ENCODE assay signal across 8 mouse cellular contexts in genomic region chr1:164896211-164897145, GRCm38 (mm10). TPM values are rescaled to one million over a fixed set of nuclear protein-coding genes. Genes with fewer than 3 reads are reported as not detected.
DNase-seq lines count a peak whose midpoint lies in the region; ATAC-seq and TF ChIP-seq lines count a peak whose summit lies in the region.

No protein-coding gene starts in this region.

- no peaks in the 10 kb centered on the region for H3K36me3 ChIP-seq in liver, adult 2 months (ENCODE audit: control insufficient read depth, insufficient read depth, low read length)
- no peaks in the 10 kb centered on the region for H3K36me3 ChIP-seq in liver, embryonic 11.5 days (ENCODE audit: control insufficient read depth, insufficient read depth, low read length)
- no peaks in the 10 kb centered on the region for H3K36me3 ChIP-seq in intestine, embryonic 14.5 days (ENCODE audit: control insufficient read depth, insufficient read depth, low read length)
- no peaks in the 10 kb centered on the region for H3K36me3 ChIP-seq in midbrain, embryonic 10.5 days

- no peaks in the 10 kb centered on the region for H3K9me3 ChIP-seq in liver, embryonic 11.5 days (ENCODE audit: control insufficient read depth, low read length)
- H3K9me3 ChIP-seq in intestine, embryonic 14.5 days (ENCODE audit: control insufficient read depth, low read length) = no peaks in the 10 kb centered on the region
- H3K9me3 ChIP-seq in midbrain, embryonic 10.5 days (replicated peaks) = no peaks in the 10 kb centered on the region

- no peak for TF ChIP-seq CTCF in liver, adult 2 months (IDR thresholded peaks at IDR 0.05; ENCODE audit: low read depth, low read length)

- ATAC-seq in liver, embryonic 11.5 days (replicated peaks; ENCODE audit: low FRiP score) = no peak
- ATAC-seq in intestine, embryonic 14.5 days (replicated peaks; ENCODE audit: low FRiP score, low TSS enrichment, low read depth) = no peak

- intact Hi-C loops in gastrocnemius, postnatal 14 days (cut with DNase I; ENCODE audit: low total_unique reads) = no loop called here

- no peak for TF ChIP-seq POLR2A in liver, adult 2 months (IDR thresholded peaks at IDR 0.05; ENCODE audit: extremely low read depth, insufficient read depth, low read length)

- no peaks in the 10 kb centered on the region for H3K27me3 ChIP-seq in liver, adult 2 months (ENCODE audit: control insufficient read depth, insufficient read depth, low read length)
- 0 out of 2 replicates have a peak, but pooled peaks cover 2% of the 10 kb centered on the region for H3K27me3 ChIP-seq in liver, embryonic 11.5 days (replicated peaks; ENCODE audit: control insufficient read depth, insufficient read depth, low read length)
- H3K27me3 ChIP-seq in intestine, embryonic 14.5 days (replicated peaks; ENCODE audit: control insufficient read depth, insufficient read depth, low read length) = no peaks in the 10 kb centered on the region
- H3K27me3 ChIP-seq in midbrain, embryonic 10.5 days (ENCODE audit: low read depth, poor library complexity, severe bottlenecking) = peaks cover 21% of the 10 kb centered on the region

- H3K9ac ChIP-seq in liver, adult 2 months (ENCODE audit: low read depth, low read length) = no peak overlapping the region
- no peak overlapping the region for H3K9ac ChIP-seq in liver, embryonic 11.5 days (ENCODE audit: low read depth, low read length)
- no peak overlapping the region for H3K9ac ChIP-seq in intestine, embryonic 14.5 days (ENCODE audit: low read length)

- peak; percentile 46 for DNase-seq in liver, adult 2 months (ENCODE audit: extremely low read depth, low read depth, low spot score)
- no peak for DNase-seq in liver, embryonic 11.5 days (ENCODE audit: low spot score)
- DNase-seq in gastrocnemius, postnatal 14 days = peak; percentile 26
- peak; percentile 56 for DNase-seq in intestine, embryonic 14.5 days (ENCODE audit: low spot score)
- no peak for DNase-seq in midbrain, embryonic 10.5 days (ENCODE audit: low spot score)
- DNase-seq in frontal cortex, postnatal 10 days (ENCODE audit: low spot score in 2 of 2) = no peak
- no peak for DNase-seq in left cerebral cortex, adult 18-20 months (ENCODE audit: low spot score in 2 of 2)
- DNase-seq in urinary bladder, adult 2 months (ENCODE audit: low spot score) = no peak

- H3K4me2 ChIP-seq in liver, embryonic 11.5 days = no peak overlapping the region
- H3K4me2 ChIP-seq in intestine, embryonic 14.5 days (ENCODE audit: low read length) = no peak overlapping the region

- peaks cover 10% of the 10 kb centered on the region; the same call in 1 of the 2 replicates for H3K4me1 ChIP-seq in liver, adult 2 months (ENCODE audit: control insufficient read depth, insufficient read depth, low read length)
- peaks cover 18% of the 10 kb centered on the region for H3K4me1 ChIP-seq in liver, embryonic 11.5 days (replicated peaks; ENCODE audit: control insufficient read depth, insufficient read depth, low read length)
- H3K4me1 ChIP-seq in intestine, embryonic 14.5 days (replicated peaks; ENCODE audit: control insufficient read depth, insufficient read depth, low read length) = peaks cover 15% of the 10 kb centered on the region; the same call in 1 of the 2 replicates
- peaks cover 22% of the 10 kb centered on the region for H3K4me1 ChIP-seq in midbrain, embryonic 10.5 days

- no peak overlapping the region for H3K27ac ChIP-seq in liver, adult 2 months (replicated peaks; ENCODE audit: insufficient read depth, low read depth, low read length)
- H3K27ac ChIP-seq in liver, embryonic 11.5 days (ENCODE audit: low read depth, low read length) = no peak overlapping the region
- no peak overlapping the region for H3K27ac ChIP-seq in intestine, embryonic 14.5 days (ENCODE audit: low read depth)
- 0 out of 2 replicates have a peak overlapping the region, but pooled peaks have one; percentile 13 for H3K27ac ChIP-seq in midbrain, embryonic 10.5 days (replicated peaks)

- 62% methylated on average over 16 of the region's 16 CpGs for WGBS in liver, adult 2 months
- WGBS in liver, embryonic 11.5 days = 37% methylated on average over 16 of the region's 16 CpGs
- 45% methylated on average over 16 of the region's 16 CpGs for WGBS in intestine, embryonic 14.5 days
- WGBS in midbrain, embryonic 10.5 days = 73% methylated on average over 16 of the region's 16 CpGs

- no peak overlapping the region for H3K4me3 ChIP-seq in liver, adult 2 months (ENCODE audit: insufficient read depth, low read depth, low read length)
- no peak overlapping the region for H3K4me3 ChIP-seq in liver, embryonic 11.5 days (ENCODE audit: low read depth, low read length)
- H3K4me3 ChIP-seq in intestine, embryonic 14.5 days (ENCODE audit: low read depth, low read length) = no peak overlapping the region
- no peak overlapping the region for H3K4me3 ChIP-seq in midbrain, embryonic 10.5 days

- no peaks in the 10 kb centered on the region for H3K79me2 ChIP-seq in liver, adult 2 months (ENCODE audit: control insufficient read depth, insufficient read depth, low read length)

RNA-seq across cellular contexts. Expression of gene Xcl1, which starts 38.8 kb away (rescaled TPM):
- total RNA-seq in liver, adult 2 months (2014; rRNA removed) = 0.34 and 0.65 TPM in 2 replicates
- polyA plus RNA-seq in liver, adult 2 months (2012; rRNA removed) = 0.30 and 0.89 TPM in 2 replicates
- not detected in 2 replicates for polyA plus RNA-seq in liver, embryonic 11.5 days (2014; fragmentation: Nextera tagmentation; extraction: Ambion mirVana)
- not detected for total RNA-seq in gastrocnemius, postnatal 14 days (2021)
- polyA plus RNA-seq in intestine, embryonic 14.5 days (2014; fragmentation: Nextera tagmentation; extraction: Ambion mirVana) = not detected in 2 replicates
- polyA plus RNA-seq in midbrain, embryonic 10.5 days (2016; fragmentation: Nextera tagmentation; extraction: Ambion mirVana) = not detected in 2 replicates
- not detected for total RNA-seq in left cerebral cortex, adult 18-20 months (2021)
- 1.7 and 2.2 TPM in 2 replicates for polyA plus RNA-seq in urinary bladder, adult 2 months (2012; rRNA removed)

Comparison
In these comparisons a context has a peak if more than half of its experiments do, and no peak if none do; other contexts are left out.
1. DNase-seq: peak in liver, adult 2 months (single experiment), gastrocnemius, postnatal 14 days (single experiment) and intestine, embryonic 14.5 days (single experiment); none in liver, embryonic 11.5 days (single experiment), midbrain, embryonic 10.5 days (single experiment), frontal cortex, postnatal 10 days (0 of 2), left cerebral cortex, adult 18-20 months (0 of 2) and urinary bladder, adult 2 months (single experiment).